Mouse (Mus musculus): ENCODE data around the gene Mllt11. TPM values are rescaled to one million over a fixed set of nuclear protein-coding genes. Genes with fewer than 3 reads are reported as not detected.

Gene Mllt11
- polyA plus RNA-seq, 1 experiment from 2014 or later = 570 TPM

DNA sequence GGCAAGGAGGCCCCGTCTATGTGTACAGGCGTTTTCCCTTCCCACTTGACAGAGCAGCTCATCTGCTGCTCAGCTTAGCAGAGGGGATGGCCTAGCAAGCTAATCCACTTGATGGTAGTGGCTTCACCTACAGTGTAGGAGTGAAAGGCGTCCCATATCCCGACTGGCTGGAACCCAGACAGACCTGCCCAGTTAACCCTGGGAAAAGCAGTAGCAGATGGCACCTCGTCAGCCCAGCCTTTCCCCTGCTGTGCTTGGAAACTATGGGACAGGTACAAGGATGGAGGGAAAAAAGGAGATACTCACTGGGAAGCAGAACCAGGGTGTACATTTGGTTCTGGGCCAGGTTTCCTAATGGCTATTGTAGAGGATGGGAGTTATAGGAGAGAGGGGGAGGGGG is 18.4 kb upstream of the Mllt11 start:
- peaks cover 33% of the 10 kb centered on the region for H3K36me3 ChIP-seq (replicated peaks; ENCODE audit: control insufficient read depth, insufficient read depth)
- ATAC-seq (ENCODE audit: low FRiP score) (no peak), DNase-seq (ENCODE audit: low spot score) (no peak)
- no peak overlapping the region for H3K4me2 ChIP-seq (replicated peaks)
- H3K27me3 ChIP-seq (ENCODE audit: control insufficient read depth, insufficient read depth, low read length) = no peaks in the 10 kb centered on the region
- WGBS = 82% methylated on average over 5 of the region's 5 CpGs
- no peak overlapping the region for H3K9ac ChIP-seq
- H3K27ac ChIP-seq = no peak overlapping the region
- no peak overlapping the region for H3K4me3 ChIP-seq (replicated peaks; ENCODE audit: low read length)
- H3K9me3 ChIP-seq (ENCODE audit: control insufficient read depth, low read length) = no peaks in the 10 kb centered on the region
- H3K4me1 ChIP-seq (replicated peaks; ENCODE audit: control insufficient read depth, insufficient read depth, low read length) = no peaks in the 10 kb centered on the region

DNA sequence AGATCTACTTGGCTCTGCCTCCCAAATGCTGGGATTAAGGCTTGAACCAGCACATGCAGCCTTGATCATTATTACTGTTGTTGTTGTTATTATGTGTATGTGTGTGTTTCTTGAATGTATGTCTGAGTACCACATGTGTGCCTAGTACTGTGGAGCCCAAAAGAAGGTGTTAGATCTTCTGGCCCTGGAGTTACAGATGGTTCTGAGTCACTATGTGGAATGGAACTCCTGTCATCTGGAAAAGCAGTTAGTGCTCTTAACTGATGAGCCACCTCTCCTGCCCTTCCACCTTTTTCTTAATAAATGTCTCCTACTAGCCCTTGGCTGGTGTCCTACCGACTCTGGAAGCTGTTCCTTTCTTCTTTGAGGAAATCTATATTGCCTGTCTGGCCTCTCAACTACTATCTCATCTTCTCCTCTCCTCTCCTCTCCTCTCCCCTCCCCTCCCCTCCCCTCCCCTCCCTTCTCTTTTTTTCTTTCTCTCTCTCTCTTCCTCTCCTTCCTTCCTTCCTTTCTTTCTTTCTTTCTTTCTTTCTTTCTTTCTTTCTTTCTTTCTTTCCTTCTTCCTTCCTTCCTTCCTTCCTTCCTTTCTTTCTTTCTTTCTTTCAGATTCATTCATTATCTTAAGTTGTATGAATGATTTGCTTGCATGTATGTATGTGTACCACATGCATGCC is 15.8 kb upstream of the Mllt11 start:
- Histone ChIP-seq H3K4me1 (replicated peaks; ENCODE audit: control insufficient read depth, insufficient read depth, low read length) (no peaks in the 10 kb centered on the region), H3K36me3 (replicated peaks; ENCODE audit: control insufficient read depth, insufficient read depth) (peaks cover 14% of the 10 kb centered on the region), H3K27me3 (ENCODE audit: control insufficient read depth, insufficient read depth, low read length) (no peaks in the 10 kb centered on the region), H3K4me2 (replicated peaks) (no peak overlapping the region), H3K27ac (no peak overlapping the region), H3K9me3 (ENCODE audit: control insufficient read depth, low read length) (no peaks in the 10 kb centered on the region), H3K4me3 (replicated peaks; ENCODE audit: low read length) (no peak overlapping the region), H3K9ac (no peak overlapping the region)
- DNase-seq (ENCODE audit: low spot score) = no peak
- 79% methylated on average over 1 of the region's 1 CpGs for WGBS
- ATAC-seq (ENCODE audit: low FRiP score) = no peak

DNA sequence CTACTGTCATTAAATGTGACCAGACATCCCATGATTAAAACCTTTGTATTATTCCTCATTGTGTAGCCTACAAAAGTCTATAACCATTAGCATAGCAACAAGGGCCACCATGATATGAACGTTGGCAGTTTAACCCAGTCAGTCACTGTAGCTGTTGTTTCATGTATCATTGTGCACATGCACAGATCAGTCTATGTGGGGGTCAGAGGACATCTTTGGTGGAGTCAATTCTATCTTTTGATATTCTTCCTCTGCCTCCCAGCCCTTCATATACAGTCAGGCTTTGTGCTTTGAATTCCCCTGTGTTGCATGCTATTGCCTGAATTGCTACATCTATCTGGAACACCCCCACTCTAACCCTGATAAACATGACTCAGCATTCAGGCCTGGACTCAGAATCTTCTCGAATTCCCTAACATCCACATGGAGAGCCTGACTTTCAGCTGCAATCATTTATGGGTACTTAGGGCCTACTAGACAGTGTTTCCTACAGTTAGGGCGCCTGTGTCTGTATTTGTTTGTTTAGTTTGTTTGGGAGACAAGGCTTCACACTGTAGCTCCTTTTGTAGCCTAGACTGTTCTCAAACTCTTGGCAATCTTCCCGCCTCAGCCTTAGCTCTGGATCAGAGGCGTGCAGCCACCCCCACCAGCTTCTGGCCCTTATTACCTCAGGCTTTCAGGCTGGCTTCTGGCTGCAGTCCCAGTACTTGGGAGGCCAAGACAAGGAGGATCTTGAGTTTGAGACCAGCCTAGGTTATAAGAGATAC is 14.7 kb upstream of the Mllt11 start:
- H3K9ac ChIP-seq = no peak overlapping the region
- no peak overlapping the region for H3K4me3 ChIP-seq (replicated peaks; ENCODE audit: low read length)
- 87% methylated on average over 5 of the region's 5 CpGs for WGBS
- ATAC-seq (ENCODE audit: low FRiP score) (no peak), DNase-seq (ENCODE audit: low spot score) (no peak)
- no peak overlapping the region for H3K4me2 ChIP-seq (replicated peaks)
- no peak overlapping the region for H3K27ac ChIP-seq
- H3K9me3 ChIP-seq (ENCODE audit: control insufficient read depth, low read length) = no peaks in the 10 kb centered on the region
- H3K4me1 ChIP-seq (replicated peaks; ENCODE audit: control insufficient read depth, insufficient read depth, low read length) = no peaks in the 10 kb centered on the region
- H3K27me3 ChIP-seq (ENCODE audit: control insufficient read depth, insufficient read depth, low read length) = no peaks in the 10 kb centered on the region
- peaks cover 5% of the 10 kb centered on the region; the same call in 1 of the 2 replicates for H3K36me3 ChIP-seq (replicated peaks; ENCODE audit: control insufficient read depth, insufficient read depth)

DNA sequence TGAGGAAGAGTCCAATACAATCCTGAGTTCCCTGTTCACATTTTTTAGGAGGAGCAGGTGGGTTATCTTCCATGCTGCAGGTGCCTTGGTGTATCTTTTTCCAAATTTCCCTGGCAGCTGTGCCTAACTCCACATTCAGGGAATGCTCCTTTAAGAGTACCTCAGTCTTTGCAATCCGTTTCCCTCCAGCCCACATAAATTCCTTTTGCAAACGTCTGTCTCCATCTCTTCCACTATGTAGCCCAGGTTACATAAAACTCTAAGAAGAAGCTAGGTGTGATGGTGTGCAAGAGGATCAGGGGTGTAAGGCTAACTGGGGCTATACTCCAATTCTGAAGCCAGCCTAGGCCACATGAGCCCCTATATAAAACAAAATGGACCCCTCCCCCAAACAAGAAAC is 11.1 kb upstream of the Mllt11 start:
- Histone ChIP-seq H3K36me3 (replicated peaks; ENCODE audit: control insufficient read depth, insufficient read depth) (peaks cover 14% of the 10 kb centered on the region), H3K9me3 (ENCODE audit: control insufficient read depth, low read length) (no peaks in the 10 kb centered on the region), H3K27me3 (ENCODE audit: control insufficient read depth, insufficient read depth, low read length) (no peaks in the 10 kb centered on the region), H3K4me3 (replicated peaks; ENCODE audit: low read length) (no peak overlapping the region), H3K27ac (no peak overlapping the region), H3K4me1 (replicated peaks; ENCODE audit: control insufficient read depth, insufficient read depth, low read length) (no peaks in the 10 kb centered on the region), H3K9ac (no peak overlapping the region), H3K4me2 (replicated peaks) (no peak overlapping the region)
- WGBS = 84% methylated on average over 2 of the region's 2 CpGs
- no peak for ATAC-seq (ENCODE audit: low FRiP score)
- DNase-seq (ENCODE audit: low spot score) = no peak

DNA sequence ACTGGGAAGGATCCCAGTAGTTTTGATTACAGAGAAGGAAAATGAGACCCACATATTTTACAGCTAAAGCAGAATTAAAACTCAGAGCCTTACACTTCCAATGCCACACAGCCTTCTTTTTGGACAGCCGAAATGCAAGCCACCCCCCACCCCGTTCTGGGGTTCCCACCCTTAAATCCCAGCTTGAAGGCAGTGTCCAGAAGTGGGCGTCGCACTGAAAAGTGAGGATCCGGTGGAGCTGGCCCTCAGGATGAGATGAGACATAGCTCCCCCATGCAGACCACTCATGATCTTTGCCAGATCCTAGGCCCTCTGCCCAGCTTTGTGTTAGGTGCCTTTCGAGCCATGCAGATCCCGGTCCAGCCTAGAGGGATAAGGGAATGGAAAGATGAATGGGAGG is 9.5 kb upstream of the Mllt11 start, which contains the start of gene Gm128:
TSS of gene Gm128 (minus strand) at position 101 of the 400 bp plus-strand sequence.
- Histone ChIP-seq H3K4me1 (replicated peaks; ENCODE audit: control insufficient read depth, insufficient read depth, low read length) (no peaks in the 10 kb centered on the region), H3K9me3 (ENCODE audit: control insufficient read depth, low read length) (no peaks in the 10 kb centered on the region), H3K27ac (no peak within 1 kb of the TSS), H3K4me2 (replicated peaks) (no peak within 1 kb of the TSS), H3K9ac (no peak within 1 kb of the TSS), H3K4me3 (replicated peaks; ENCODE audit: low read length) (no peak within 1 kb of the TSS), H3K36me3 (replicated peaks; ENCODE audit: control insufficient read depth, insufficient read depth) (peaks cover 30% of the 10 kb centered on the region), H3K27me3 (ENCODE audit: control insufficient read depth, insufficient read depth, low read length) (no peaks in the 10 kb centered on the region)
- DNase-seq (ENCODE audit: low spot score) (no peak), ATAC-seq (ENCODE audit: low FRiP score) (no peak)
- WGBS = 74% methylated on average over 7 of the region's 7 CpGs

DNA sequence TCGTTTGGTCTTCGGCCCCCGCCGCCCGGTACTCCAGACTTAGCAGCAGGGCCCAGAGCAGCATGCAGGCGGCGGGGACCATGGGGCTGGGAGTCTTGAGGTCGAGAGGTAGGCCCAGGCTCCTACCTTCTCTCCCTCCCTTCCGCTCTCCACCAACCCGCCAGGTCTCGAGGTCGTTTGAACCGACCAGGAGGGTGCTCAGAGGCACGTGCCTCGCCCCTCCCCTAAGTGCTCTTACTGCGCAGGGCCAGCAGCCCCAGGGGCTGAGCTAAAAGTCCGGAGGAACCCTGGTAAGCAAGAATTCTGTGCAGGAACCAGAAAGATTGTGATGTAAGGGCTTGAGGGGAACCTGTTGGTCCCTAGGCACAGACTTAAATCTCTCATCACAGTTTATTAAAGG is 8.9 kb upstream of the Mllt11 start:
- Histone ChIP-seq H3K4me1 (replicated peaks; ENCODE audit: control insufficient read depth, insufficient read depth, low read length) (no peaks in the 10 kb centered on the region), H3K27ac (no peak overlapping the region), H3K27me3 (ENCODE audit: control insufficient read depth, insufficient read depth, low read length) (no peaks in the 10 kb centered on the region), H3K36me3 (replicated peaks; ENCODE audit: control insufficient read depth, insufficient read depth) (peaks cover 36% of the 10 kb centered on the region), H3K9ac (no peak overlapping the region), H3K9me3 (ENCODE audit: control insufficient read depth, low read length) (no peaks in the 10 kb centered on the region), H3K4me2 (replicated peaks) (no peak overlapping the region), H3K4me3 (replicated peaks; ENCODE audit: low read length) (no peak overlapping the region)
- ATAC-seq (ENCODE audit: low FRiP score) (no peak), DNase-seq (ENCODE audit: low spot score) (no peak)
- WGBS = 42% methylated on average over 15 of the region's 17 CpGs

DNA sequence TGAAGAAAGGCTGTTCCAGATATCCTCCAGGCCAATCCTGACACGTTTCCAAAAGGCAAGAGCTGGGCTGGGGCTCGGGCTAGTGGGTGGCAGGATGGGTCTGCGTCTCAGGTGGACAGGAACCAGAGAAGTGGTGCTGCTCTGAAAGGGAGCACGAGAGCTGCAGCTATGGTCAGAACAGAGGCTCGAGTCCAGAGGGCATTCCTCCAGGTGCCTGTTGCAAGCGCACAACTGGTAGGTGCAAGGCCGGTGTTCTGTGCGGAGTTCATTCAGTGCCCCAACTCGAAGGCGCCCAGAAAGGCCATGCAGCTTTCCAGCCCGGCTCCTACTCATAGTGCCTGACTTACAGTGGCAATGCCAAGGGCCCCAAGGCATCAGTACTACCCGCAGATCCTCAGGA is 8.0 kb upstream of the Mllt11 start:
- no peaks in the 10 kb centered on the region for H3K27me3 ChIP-seq (ENCODE audit: control insufficient read depth, insufficient read depth, low read length)
- DNase-seq (ENCODE audit: low spot score) = no peak
- WGBS = 89% methylated on average over 12 of the region's 12 CpGs
- H3K27ac ChIP-seq = no peak overlapping the region
- no peaks in the 10 kb centered on the region for H3K9me3 ChIP-seq (ENCODE audit: control insufficient read depth, low read length)
- H3K36me3 ChIP-seq (replicated peaks; ENCODE audit: control insufficient read depth, insufficient read depth) = peaks cover 42% of the 10 kb centered on the region
- no peak overlapping the region for H3K9ac ChIP-seq
- no peak for ATAC-seq (ENCODE audit: low FRiP score)
- no peak overlapping the region for H3K4me2 ChIP-seq (replicated peaks)
- H3K4me3 ChIP-seq (replicated peaks; ENCODE audit: low read length) = no peak overlapping the region
- H3K4me1 ChIP-seq (replicated peaks; ENCODE audit: control insufficient read depth, insufficient read depth, low read length) = no peaks in the 10 kb centered on the region

DNA sequence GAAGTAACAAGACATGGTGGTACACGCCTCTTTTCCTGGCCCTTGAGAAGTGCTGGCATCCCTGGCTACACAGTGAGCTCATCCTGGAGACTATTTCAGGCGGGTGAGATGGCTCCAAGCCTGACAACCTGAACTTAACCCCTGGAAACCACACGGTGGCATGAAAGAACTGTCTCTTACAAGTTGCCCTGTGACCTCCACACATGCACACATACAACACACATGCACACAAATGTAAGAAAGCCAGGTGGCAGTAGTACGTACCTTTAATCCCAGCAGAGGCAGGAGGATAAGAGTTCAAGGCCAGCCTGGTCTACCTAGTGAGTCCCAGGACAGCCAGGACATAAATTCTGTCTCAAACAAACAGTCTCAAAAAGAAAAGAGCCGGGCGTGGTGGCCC is 7.1 kb upstream of the Mllt11 start:
- Histone ChIP-seq H3K27me3 (ENCODE audit: control insufficient read depth, insufficient read depth, low read length) (no peaks in the 10 kb centered on the region), H3K36me3 (replicated peaks; ENCODE audit: control insufficient read depth, insufficient read depth) (peaks cover 50% of the 10 kb centered on the region), H3K4me1 (replicated peaks; ENCODE audit: control insufficient read depth, insufficient read depth, low read length) (no peaks in the 10 kb centered on the region), H3K9me3 (ENCODE audit: control insufficient read depth, low read length) (no peaks in the 10 kb centered on the region), H3K4me3 (replicated peaks; ENCODE audit: low read length) (no peak overlapping the region), H3K27ac (no peak overlapping the region), H3K9ac (no peak overlapping the region), H3K4me2 (replicated peaks) (no peak overlapping the region)
- DNase-seq (ENCODE audit: low spot score) (no peak), ATAC-seq (ENCODE audit: low FRiP score) (no peak)
- 92% methylated on average over 6 of the region's 6 CpGs for WGBS

DNA sequence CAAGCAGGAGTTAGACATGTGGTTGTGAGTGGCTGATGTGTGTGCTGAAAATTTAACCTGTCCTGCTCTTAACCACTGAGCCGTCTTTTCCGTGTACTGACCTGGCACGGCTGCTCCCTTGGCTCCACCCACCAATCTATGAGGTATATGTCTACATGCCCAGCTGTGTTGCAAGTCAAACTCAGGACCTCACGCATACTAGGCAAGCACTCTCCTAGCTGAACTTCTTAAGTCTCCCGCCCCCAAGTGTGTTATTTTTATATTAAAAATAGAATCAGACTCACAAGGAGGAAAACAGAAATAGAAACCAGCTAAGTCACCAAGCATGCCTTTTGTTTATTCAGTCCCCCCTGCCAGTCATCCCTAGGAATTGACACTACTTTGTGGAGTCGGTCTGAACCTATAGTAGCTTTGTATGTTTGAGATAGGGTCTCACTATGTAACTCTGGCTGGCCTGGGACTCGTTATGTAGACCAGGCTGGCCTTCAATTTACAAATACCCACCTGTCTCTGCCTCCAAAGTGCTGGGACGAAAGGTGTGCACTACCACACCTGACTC is 5.6 kb upstream of the Mllt11 start:
- Histone ChIP-seq H3K9me3 (ENCODE audit: control insufficient read depth, low read length) (no peaks in the 10 kb centered on the region), H3K4me1 (replicated peaks; ENCODE audit: control insufficient read depth, insufficient read depth, low read length) (no peaks in the 10 kb centered on the region), H3K9ac (no peak overlapping the region), H3K36me3 (replicated peaks; ENCODE audit: control insufficient read depth, insufficient read depth) (peaks cover 64% of the 10 kb centered on the region), H3K4me3 (replicated peaks; ENCODE audit: low read length) (no peak overlapping the region), H3K4me2 (replicated peaks) (no peak overlapping the region), H3K27me3 (ENCODE audit: control insufficient read depth, insufficient read depth, low read length) (no peaks in the 10 kb centered on the region), H3K27ac (no peak overlapping the region)
- DNase-seq (ENCODE audit: low spot score) = no peak
- no peak for ATAC-seq (ENCODE audit: low FRiP score)
- 91% methylated on average over 8 of the region's 8 CpGs for WGBS
